Mouse (Mus musculus) midbrain, embryonic 11.5 days (tissue): ENCODE data around the gene Smpd3. TPM values are rescaled to one million over a fixed set of nuclear protein-coding genes. Genes with fewer than 3 reads are reported as not detected.

Source experiments
- ATAC-seq: fragments of 200-750 bp; cut with Nextera tagmentation; 2 replicates; pipeline ENCODE4 v1.8.0; 2017; ENCODE audit warnings: moderate TSS enrichment, moderate library complexity; ENCODE audit not compliant: low FRiP score
- DNase-seq: peaks from one replicate; pipeline ENCODE4 v3.0.0; 2015; ENCODE audit warnings: low spot score; ENCODE audit errors: missing footprints
- H3K27ac ChIP-seq: fragments of 300-500 bp; sonication (generic); 2 replicates; pipeline ENCODE4 v1.5.1; 2014; ENCODE audit warnings: low read depth, low read length
- H3K27me3 ChIP-seq: fragments of 300-500 bp; sonication (generic); 2 replicates; pipeline ENCODE4 v1.6.1; 2014; ENCODE audit warnings: mild to moderate bottlenecking, low read length, moderate library complexity, mixed read lengths; ENCODE audit not compliant: control insufficient read depth, insufficient read depth
- H3K36me3 ChIP-seq: fragments of 300-500 bp; sonication (generic); 2 replicates; pipeline ENCODE4 v1.6.1; 2014; ENCODE audit warnings: mild to moderate bottlenecking, low read length, moderate library complexity, mixed read lengths; ENCODE audit not compliant: control insufficient read depth, insufficient read depth
- H3K4me1 ChIP-seq: fragments of 300-500 bp; sonication (generic); 2 replicates; pipeline ENCODE4 v1.6.1; 2014; ENCODE audit warnings: low read length; ENCODE audit not compliant: control insufficient read depth, insufficient read depth
- H3K4me2 ChIP-seq: fragments of 300-500 bp; sonication (generic); 2 replicates; pipeline ENCODE4 v1.6.1; 2014; ENCODE audit warnings: mild to moderate bottlenecking, moderate library complexity
- H3K4me3 ChIP-seq: fragments of 300-500 bp; sonication (generic); 2 replicates; pipeline ENCODE4 v1.5.1; 2014; ENCODE audit warnings: low read depth, low read length
- H3K9ac ChIP-seq: fragments of 300-500 bp; sonication (generic); 2 replicates; pipeline ENCODE4 v1.6.1; 2014; ENCODE audit warnings: low read length
- H3K9me3 ChIP-seq: fragments of 300-500 bp; sonication (generic); 2 replicates; pipeline ENCODE4 v1.6.1; 2016; ENCODE audit warnings: low read length; ENCODE audit not compliant: control insufficient read depth
- WGBS: fragments of 180-500 bp; shearing (Covaris S2); extraction: QIAGEN DNeasy Blood & Tissue Kit; methylation state at CpG from one replicate; pipeline ENCODE4 v1.1.7; 2014; 5-methylcytosine and 5-hydroxymethylcytosine counted together
- polyA plus RNA-seq: library from polyadenylated mRNA; unstranded; fragments of >200 nt; fragmentation: Nextera tagmentation; extraction: Ambion mirVana; gene quantifications from 2 replicates; pipeline ENCODE4 v1.2.1, GENCODE M21; 2014

Smpd3 gene
- polyA plus RNA-seq, 1 experiment from 2014 or later = 10.3 TPM

- WGBS = under 1% methylated on average over 52 of the region's 52 CpGs
- Histone ChIP-seq H3K9ac (peak within 1 kb of the TSS; percentile 73), H3K27me3 (no peaks in the 10 kb centered on the region), H3K36me3 (peaks cover 2% of the 10 kb centered on the region), H3K9me3 (no peaks in the 10 kb centered on the region), H3K27ac (peak within 1 kb of the TSS; percentile 70), H3K4me2 (peak within 1 kb of the TSS; percentile 74), H3K4me1 (peaks cover 9% of the 10 kb centered on the region; the same call in 1 of the 2 replicates), H3K4me3 (peak within 1 kb of the TSS; percentile 70)
- ATAC-seq = peak; percentile 99
- DNase-seq = peak; percentile 99
Observed at GRCm38 (mm10) chr8:106210821-106211345, 126.9 kb downstream of the Smpd3 start, which contains the start of the genes Slc7a6os and Prmt7. TSS of gene Slc7a6os (minus strand) at chr8:106210935. TSS of gene Prmt7 (plus strand) at chr8:106210936.

- DNase-seq (peak; percentile 96), ATAC-seq (peak; percentile 69)
- H3K27ac ChIP-seq = peak overlapping the region; percentile 70
- H3K27me3 ChIP-seq = no peaks in the 10 kb centered on the region
- H3K9ac ChIP-seq = peak overlapping the region; percentile 73
- H3K4me1 ChIP-seq = peaks cover 9% of the 10 kb centered on the region; the same call in 1 of the 2 replicates
- H3K4me3 ChIP-seq = peak overlapping the region; percentile 70
- no peaks in the 10 kb centered on the region for H3K9me3 ChIP-seq
- WGBS = under 1% methylated on average over 35 of the region's 35 CpGs
- H3K4me2 ChIP-seq = peak overlapping the region; percentile 74
- H3K36me3 ChIP-seq = peaks cover 2% of the 10 kb centered on the region; the same call in 1 of the 2 replicates
Observed at GRCm38 (mm10) chr8:106210035-106210731, 127.6 kb downstream of the Smpd3 start.

Other genes starting within 250 kb of the Smpd3 start
- 0.88 and 0.89 TPM in 2 replicates for gene Esrp2, start 201.0 kb downstream of the Smpd3 start, polyA plus RNA-seq
- gene Pla2g15, start 187.6 kb downstream of the Smpd3 start, polyA plus RNA-seq = 6.4 and 6.9 TPM in 2 replicates
- 88.3 and 89.4 TPM in 2 replicates for gene Slc7a6, start 169.1 kb downstream of the Smpd3 start, polyA plus RNA-seq
- gene Slc7a6os, start 127.1 kb downstream of the Smpd3 start, polyA plus RNA-seq = 41.5 and 42.2 TPM in 2 replicates
- 59.5 and 61.7 TPM in 2 replicates for gene Prmt7, start 127.1 kb downstream of the Smpd3 start, polyA plus RNA-seq
- 32.1 and 35.9 TPM in 2 replicates for gene Zfp90, start 77.3 kb upstream of the Smpd3 start, polyA plus RNA-seq
- not detected in 2 replicates for gene 6030452D12Rik, start 162.5 kb upstream of the Smpd3 start, polyA plus RNA-seq
- 1.2 and 1.3 TPM in 2 replicates for gene Cdh3, start 172.9 kb upstream of the Smpd3 start, polyA plus RNA-seq
- 4.6 and 7.5 TPM in 2 replicates for gene Gm10073, start 235.5 kb upstream of the Smpd3 start, polyA plus RNA-seq